Mouse (Mus musculus) adrenal gland, postnatal 14 days (tissue): ENCODE results near the gene Tmpo. TPM values are rescaled to one million over a fixed set of nuclear protein-coding genes. Genes with fewer than 3 reads are reported as not detected.

ENCODE experiments used
- DNase-seq: peaks from one replicate; pipeline ENCODE4 v3.0.0; 2021; ENCODE audit warnings: mixed read lengths
- total RNA-seq: library from RNA; stranded (reverse); gene quantifications from 2 replicates; pipeline ENCODE4 v1.2.3, GENCODE M21; 2021

Gene Tmpo
- total RNA-seq, 1 experiment from 2014 or later = 117 TPM

GRCm38 (mm10) chr10:91161006-91161405 is 20.1 kb downstream of the Tmpo start:
- DNase-seq = no peak

- peak; percentile 59 for DNase-seq
Observed at GRCm38 (mm10) chr10:91158442-91158841, 22.7 kb downstream of the Tmpo start.

- DNase-seq = no peak
Observed at GRCm38 (mm10) chr10:91156338-91156737, 24.8 kb downstream of the Tmpo start.

DNA sequence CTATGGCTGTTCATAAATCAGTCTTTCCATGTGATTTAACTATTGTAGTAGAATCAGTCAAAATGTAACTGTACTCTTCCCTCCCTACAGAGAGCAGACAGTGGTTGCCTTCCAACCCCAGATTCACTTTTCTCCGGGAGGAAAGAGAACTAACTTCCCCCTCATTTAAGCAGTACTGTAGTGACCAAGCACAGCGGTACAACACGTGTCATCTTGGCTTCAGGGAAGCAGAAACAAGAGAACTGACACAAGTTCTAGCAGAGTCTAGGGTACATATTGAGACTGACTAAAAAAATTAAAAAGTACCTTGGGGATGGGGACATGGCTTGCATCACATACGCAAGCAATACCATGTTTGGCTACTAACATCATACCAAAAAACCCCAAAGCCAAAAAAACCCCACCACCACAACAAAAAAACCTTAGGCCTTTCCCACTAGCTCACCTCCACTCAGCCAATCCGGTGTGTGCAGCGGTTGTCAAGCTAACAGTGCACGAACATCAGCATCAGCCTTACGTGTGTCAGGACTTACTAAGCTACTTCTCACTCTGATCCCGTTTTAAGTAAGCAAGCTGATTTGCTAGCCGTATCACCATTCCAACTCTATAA is 27.1 kb downstream of the Tmpo start:
- no peak for DNase-seq

DNA sequence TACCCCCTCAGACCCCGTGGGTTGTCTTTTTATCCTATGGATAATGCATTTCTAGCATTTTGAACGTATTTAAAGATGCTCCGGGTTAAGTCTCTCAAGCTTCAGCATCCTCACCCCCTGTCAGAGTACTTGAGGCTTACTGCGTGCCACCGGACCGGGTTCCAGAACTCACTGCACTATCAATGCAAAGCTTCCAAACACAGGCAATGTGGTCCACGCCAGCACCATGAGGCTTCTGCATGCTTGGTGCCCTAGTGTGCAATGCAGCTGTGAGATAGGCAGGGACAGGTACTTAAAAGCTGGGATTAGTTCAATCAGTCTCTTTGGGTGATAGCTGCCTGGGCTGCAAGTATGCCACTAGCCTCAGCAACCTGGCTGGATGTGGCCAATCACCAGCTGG is 35.7 kb downstream of the Tmpo start:
- no peak for DNase-seq

- DNase-seq = no peak
Observed at GRCm38 (mm10) chr10:91143313-91144230, 37.5 kb downstream of the Tmpo start.

GRCm38 (mm10) chr10:91142654-91143191 is 38.4 kb downstream of the Tmpo start:
- DNase-seq = no peak

- no peak for DNase-seq
Observed at GRCm38 (mm10) chr10:91141564-91141963, 39.6 kb downstream of the Tmpo start.

DNA sequence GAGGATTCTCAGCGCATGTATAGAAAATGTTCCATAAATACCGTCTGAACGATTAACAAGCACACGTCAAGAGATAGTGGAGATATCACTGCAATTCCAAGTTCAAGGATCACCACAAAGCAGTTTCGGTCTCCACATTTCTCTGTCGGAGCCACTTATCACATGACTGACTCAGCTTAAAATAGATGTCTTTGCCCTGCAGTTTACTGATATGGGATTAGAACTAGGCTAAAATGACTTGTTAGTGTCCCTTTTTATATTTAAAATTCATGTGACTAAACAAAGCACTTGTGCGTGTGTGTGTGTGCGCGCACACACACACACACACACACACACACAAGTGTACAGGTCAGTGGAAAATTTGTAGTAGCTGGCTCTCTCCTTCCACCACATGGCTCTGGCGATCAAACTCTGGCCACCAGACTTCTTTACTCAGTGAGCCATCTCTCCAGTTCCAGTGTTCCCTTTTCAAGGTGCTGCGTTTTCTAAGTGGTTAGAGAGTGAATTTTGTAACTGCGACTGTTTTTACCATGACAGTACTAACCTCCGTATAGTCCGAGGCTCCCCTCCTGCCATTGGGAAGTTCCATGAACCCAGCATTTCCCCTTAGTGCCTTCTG is 41.9 kb downstream of the Tmpo start:
- no peak for DNase-seq

DNA sequence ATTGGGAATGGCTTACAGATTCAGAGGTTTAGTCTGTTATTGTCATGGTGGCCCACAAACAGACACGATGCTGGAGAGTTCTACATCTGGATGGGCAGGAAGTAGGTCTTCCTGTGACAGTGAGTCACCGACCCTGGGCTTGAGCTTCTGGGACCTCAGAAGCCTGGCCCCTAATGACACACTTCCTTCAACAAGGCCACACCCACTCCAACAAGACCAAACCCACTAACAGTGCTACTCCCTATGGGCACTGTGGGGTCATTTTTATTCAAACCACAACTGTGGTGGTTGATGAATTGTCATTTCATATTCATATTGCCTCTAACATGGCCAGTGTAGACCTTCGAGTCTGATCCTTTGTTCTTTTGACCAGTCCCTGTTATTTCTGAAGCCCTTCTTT is 42.8 kb downstream of the Tmpo start:
- DNase-seq = peak; percentile 51

DNA sequence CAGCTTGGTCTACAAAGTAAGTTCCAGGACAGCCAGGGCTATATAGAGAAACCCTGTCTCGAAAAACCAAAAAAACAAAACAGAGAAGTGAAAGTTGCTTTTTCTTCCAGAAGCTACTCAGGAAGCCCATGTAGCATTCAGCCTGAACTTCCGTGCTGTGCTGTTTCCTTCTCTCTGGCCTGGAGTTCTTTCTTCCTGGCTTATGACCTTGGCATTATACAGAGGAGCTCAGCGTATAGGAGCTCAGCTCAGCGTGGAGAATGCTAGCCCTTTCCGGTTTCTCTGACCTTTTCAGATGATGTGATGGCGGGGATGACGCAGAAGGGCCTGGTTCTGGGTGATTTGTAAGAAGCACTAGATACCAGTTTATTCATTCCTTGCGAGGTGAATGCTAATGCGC is 43.7 kb downstream of the Tmpo start:
- DNase-seq = no peak

- DNase-seq = no peak
Observed at GRCm38 (mm10) chr10:91135302-91135972, 45.7 kb downstream of the Tmpo start.

DNA sequence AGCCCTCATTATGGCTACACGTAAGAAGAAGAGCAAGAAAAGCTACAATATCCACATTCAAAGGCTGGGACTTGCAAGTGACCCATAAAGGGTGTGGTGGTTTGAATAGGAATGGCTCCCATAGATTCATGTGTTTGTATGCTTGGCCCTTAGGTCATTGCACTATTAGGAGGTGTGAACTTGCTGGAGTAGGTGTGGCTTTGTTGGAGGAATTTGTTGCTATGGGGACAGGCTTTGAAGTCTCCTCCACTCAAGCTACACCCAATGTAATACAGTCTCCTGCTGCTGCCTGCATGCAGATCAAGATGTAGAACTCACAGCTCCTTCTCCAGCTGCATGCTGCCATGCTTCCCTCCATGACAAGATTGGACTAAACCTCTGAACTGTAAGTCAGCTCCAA is 49.5 kb downstream of the Tmpo start:
- DNase-seq = no peak

GRCm38 (mm10) chr10:91130792-91131191 is 50.3 kb downstream of the Tmpo start:
- no peak for DNase-seq

GRCm38 (mm10) chr10:91128551-91129160 is 52.5 kb downstream of the Tmpo start:
- peak; percentile 46 for DNase-seq

DNA sequence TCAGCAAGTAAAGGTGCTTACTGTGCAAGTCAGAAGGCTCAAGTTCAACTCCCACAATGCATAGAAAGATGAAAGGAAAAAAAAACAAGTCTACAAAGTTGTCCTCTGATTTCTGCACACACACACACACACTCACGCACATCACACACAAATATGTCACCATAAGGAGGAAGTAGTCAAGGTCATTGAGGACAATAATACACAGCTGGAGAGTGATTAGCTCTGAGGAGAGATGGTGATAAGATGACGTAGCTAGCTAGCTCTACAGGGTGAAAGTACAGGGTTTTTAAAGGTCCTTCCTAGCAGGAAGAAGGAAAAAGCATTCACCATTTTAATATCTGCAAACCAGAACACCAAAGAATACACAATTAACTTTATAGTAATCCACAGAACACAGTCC is 53.7 kb downstream of the Tmpo start:
- no peak for DNase-seq

- peak; percentile 25 for DNase-seq
Observed at GRCm38 (mm10) chr10:91126618-91127355, 54.3 kb downstream of the Tmpo start.

DNA sequence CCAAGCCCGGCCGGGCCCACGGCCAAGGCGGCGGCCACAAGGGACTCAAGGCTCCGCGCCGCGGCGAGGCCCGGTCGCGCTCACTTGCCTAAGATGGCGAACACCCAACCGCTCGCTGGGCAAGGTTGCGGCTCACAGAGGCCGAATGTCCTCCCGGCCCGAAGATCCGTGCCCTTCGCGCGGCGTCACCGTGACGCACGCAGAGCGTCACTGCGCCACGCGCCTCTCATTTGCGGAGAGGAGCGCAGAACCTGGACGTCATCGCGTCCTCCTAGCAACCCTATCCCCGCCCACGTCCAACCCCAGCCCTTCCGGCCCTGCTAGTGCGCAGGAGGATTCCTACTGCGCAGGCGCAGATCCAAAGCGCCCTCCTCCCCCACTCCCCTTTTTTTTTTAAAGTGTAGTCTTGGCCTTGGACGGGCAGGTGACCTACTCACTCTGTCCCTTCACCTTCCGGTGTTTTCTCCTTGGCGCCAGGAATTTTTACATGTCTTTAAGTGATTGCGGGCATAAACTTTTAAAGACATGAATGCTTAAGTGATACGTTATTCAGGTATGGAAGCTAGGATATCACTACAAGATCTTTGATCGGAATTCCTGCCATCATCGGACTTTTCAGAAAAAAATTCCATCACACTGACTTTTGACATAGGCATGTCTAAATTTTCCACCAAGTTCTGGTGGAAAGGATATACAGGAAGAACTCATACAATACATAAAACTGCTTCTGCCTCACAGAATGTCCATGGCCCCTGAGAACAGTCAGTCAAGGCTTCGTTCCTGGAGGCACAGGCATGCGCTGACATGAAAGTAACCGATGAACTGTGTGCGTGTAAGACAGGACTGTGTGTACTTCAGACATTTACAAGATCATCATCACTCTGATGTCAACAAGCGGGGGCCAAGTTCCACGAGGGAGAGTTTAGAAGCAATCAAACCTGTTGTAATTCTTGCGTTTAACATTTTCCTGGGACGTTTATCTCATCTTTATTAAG is 57.0 kb downstream of the Tmpo start, which contains the start of gene Slc25a3:
Gene Slc25a3 (minus strand): TSS at position 232 of the 995 bp plus-strand sequence.
- peak; percentile 98 for DNase-seq

DNA sequence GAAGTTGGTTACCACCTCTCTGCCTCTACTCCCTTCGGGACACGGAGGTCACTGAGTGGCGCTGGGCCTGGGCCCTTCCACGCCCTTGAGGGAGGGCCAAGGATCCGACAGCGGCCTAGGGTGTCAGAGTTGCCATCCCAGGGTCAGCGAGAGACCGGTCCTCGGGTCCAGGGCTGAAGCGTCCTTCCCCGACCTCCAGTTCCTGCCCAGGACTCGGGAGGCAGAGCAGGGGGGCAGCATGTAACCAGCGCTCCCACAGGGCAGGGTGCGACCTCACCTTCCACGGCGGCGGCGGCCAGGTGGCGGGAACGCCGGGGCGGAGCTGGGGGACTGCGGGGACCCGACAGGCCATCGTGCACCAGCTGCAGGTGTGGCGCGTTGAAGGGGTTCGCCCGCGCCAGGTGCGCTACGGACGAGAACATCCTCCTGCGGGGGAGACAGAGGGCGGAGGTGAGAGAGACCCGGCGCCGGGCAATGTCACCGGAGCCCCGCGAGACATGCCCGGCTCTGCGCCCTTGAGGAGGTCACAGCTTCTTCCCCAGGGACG is 57.8 kb downstream of the Tmpo start:
- DNase-seq = peak; percentile 89
